Mouse (Mus musculus) stomach, postnatal 0 days (tissue): ENCODE data around the gene Smim17.

Experiments used
- CTCF ChIP-seq: IDR thresholded peaks from 2 replicates; pipeline ENCODE4 v1.5.1; 2016; ENCODE audit warnings: antibody characterized with exemption, low read depth, mild to moderate bottlenecking, moderate library complexity
- EP300 ChIP-seq: optimal IDR thresholded peaks from 2 replicates; pipeline ENCODE3; 2016; ENCODE audit warnings: antibody characterized with exemption

GRCm38 (mm10) chr7:6441173-6441572, 42.7 kb downstream of the Smim17 start:
- no peak for TF ChIP-seq CTCF
- no peak for TF ChIP-seq EP300
